Mouse (Mus musculus) spleen, adult 2 months (tissue): ENCODE measurements around the gene Serpinf1.

Experiments
- CTCF ChIP-seq: fragments of 200-500 bp; IDR thresholded peaks from 2 replicates; pipeline ENCODE4 v1.5.1; 2011; ENCODE audit warnings: mild to moderate bottlenecking, inconsistent platforms; ENCODE audit not compliant: insufficient read depth, insufficient read length, insufficient replicate concordance; ENCODE audit errors: extremely low read depth
- POLR2A ChIP-seq: fragments of 200-500 bp; IDR thresholded peaks from 2 replicates; pipeline ENCODE4 v1.6.1; 2011; ENCODE audit warnings: low read depth, low read length, inconsistent platforms

DNA sequence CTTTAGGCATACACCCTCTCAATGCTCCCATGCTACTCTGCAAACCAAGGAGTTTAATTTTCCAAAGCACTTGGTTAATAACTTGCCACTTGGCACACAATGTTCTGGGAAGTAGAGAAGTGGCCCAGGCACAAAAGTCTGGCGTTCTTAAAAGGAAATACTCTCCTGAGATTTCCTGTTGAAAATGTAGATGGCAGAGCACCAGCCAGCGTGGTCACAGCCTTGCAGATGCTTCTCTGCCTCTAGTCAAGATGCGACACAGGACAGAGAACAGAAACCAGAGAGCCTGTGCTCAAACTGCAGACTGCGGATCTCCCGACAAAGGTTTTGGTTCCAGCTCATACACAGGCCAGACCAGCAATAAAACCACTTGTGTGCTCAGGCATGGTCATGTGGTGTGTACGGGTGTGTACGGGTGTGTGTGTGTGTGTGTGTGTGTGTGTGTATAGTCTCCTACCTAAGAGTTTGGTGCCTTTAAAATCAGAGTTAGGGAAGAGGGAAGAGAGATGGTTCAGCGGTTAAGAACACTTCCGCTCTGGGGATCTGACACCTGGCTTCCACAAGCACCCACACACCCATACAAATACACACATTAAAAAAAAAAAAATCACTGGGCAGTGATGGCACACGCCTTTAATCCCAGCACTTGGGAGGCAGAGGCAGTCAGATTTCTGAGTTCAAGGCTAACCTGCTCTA lies 32.7 kb upstream of the Serpinf1 start:
- no peak for TF ChIP-seq POLR2A
- no peak for TF ChIP-seq CTCF
